Mouse (Mus musculus) bone marrow, adult 2 months (tissue): ENCODE data around the gene March8.

Experiments used
- CTCF ChIP-seq: fragments of 200-500 bp; IDR thresholded peaks from 2 replicates; pipeline ENCODE4 v1.5.1; 2011; ENCODE audit warnings: low read length, control low read depth; ENCODE audit not compliant: control insufficient read depth, insufficient read depth
- POLR2A ChIP-seq: fragments of 200-500 bp; IDR thresholded peaks from 2 replicates; pipeline ENCODE4 v1.6.1; 2011; ENCODE audit warnings: low read depth, mild to moderate bottlenecking, control low read depth, low read length, borderline replicate concordance; ENCODE audit not compliant: control insufficient read depth

- TF ChIP-seq CTCF (no peak), POLR2A (no peak)
Measured at GRCm38 (mm10) chr6:116370216-116370976, 32.6 kb downstream of the March8 start.
